Mouse (Mus musculus) G1E (cell line): ENCODE measurements around the gene Cel.

Source experiments
- CTCF ChIP-seq: IDR thresholded peaks from 2 replicates; pipeline ENCODE4 v1.5.1; 2012; ENCODE audit warnings: low read depth, low read length, inconsistent platforms, mixed read lengths
- GATA1 ChIP-seq: IDR thresholded peaks from 2 replicates; pipeline ENCODE4 v1.6.1; 2012; ENCODE audit warnings: borderline replicate concordance, low read length, inconsistent platforms, mixed read lengths
- GATA2 ChIP-seq: IDR thresholded peaks from 2 replicates; pipeline ENCODE4 v1.6.1; 2012; ENCODE audit warnings: low read depth, low read length, inconsistent platforms, borderline replicate concordance
- POLR2AphosphoS5 ChIP-seq: IDR thresholded peaks from 2 replicates; pipeline ENCODE4 v1.6.1; 2012; ENCODE audit warnings: low read depth, low read length, inconsistent platforms; ENCODE audit not compliant: insufficient replicate concordance
- TAL1 ChIP-seq: conservative IDR thresholded peaks from 2 replicates; pipeline ENCODE4 v1.6.1; 2012; ENCODE audit warnings: low read depth, low read length, inconsistent platforms, mixed read lengths

- no peak for TF ChIP-seq CTCF
- TF ChIP-seq POLR2AphosphoS5, result peak; percentile 59; the same call in 1 of the 2 replicates
- no peak for TF ChIP-seq GATA2
- TF ChIP-seq TAL1, result no peak
- no peak for TF ChIP-seq GATA1
Measured at GRCm38 (mm10) chr2:28610716-28611406, 47.7 kb upstream of the Cel start.
